Mouse (Mus musculus) liver, adult 2 months (tissue): ENCODE results near the gene Gipc2. TPM values are rescaled to one million over a fixed set of nuclear protein-coding genes. Genes with fewer than 3 reads are reported as not detected.

Experiments
- DNase-seq: peaks from one replicate; pipeline ENCODE4 v3.0.0-alpha.2; 2011; ENCODE audit warnings: low read depth, low spot score; ENCODE audit errors: extremely low read depth
- H3K27ac ChIP-seq: fragments of 200-500 bp; replicated peaks from 2 replicates; pipeline ENCODE4 v1.5.1; 2012; ENCODE audit warnings: low read depth, mild to moderate bottlenecking, control low read depth, inconsistent platforms, low read length; ENCODE audit not compliant: insufficient read depth
- H3K27me3 ChIP-seq: fragments of 200-500 bp; 2 replicates; pipeline ENCODE4 v1.6.1; 2012; ENCODE audit warnings: mild to moderate bottlenecking, moderate library complexity, low read length, inconsistent platforms; ENCODE audit not compliant: control insufficient read depth, insufficient read depth
- H3K36me3 ChIP-seq: fragments of 200-500 bp; 2 replicates; pipeline ENCODE4 v1.6.1; 2012; ENCODE audit warnings: low read length, inconsistent platforms; ENCODE audit not compliant: control insufficient read depth, insufficient read depth
- H3K4me1 ChIP-seq: fragments of 200-500 bp; 2 replicates; pipeline ENCODE4 v1.6.1; 2011; ENCODE audit warnings: low read length; ENCODE audit not compliant: control insufficient read depth, insufficient read depth
- H3K4me3 ChIP-seq: fragments of 200-500 bp; 2 replicates; pipeline ENCODE4 v1.5.1; 2011; ENCODE audit warnings: low read depth, mild to moderate bottlenecking, control low read depth, low read length, moderate library complexity; ENCODE audit not compliant: insufficient read depth
- H3K79me2 ChIP-seq: fragments of 200-500 bp; 2 replicates; pipeline ENCODE4 v1.6.1; 2012; ENCODE audit warnings: inconsistent platforms, mild to moderate bottlenecking, low read length, moderate library complexity; ENCODE audit not compliant: control insufficient read depth, insufficient read depth
- H3K9ac ChIP-seq: fragments of 200-500 bp; 2 replicates; pipeline ENCODE4 v1.6.1; 2012; ENCODE audit warnings: low read depth, mild to moderate bottlenecking, control low read depth, inconsistent platforms, low read length
- CTCF ChIP-seq: fragments of 200-500 bp; IDR thresholded peaks from 2 replicates; pipeline ENCODE4 v1.5.1; 2011; ENCODE audit warnings: low read depth, low read length, control low read depth
- POLR2A ChIP-seq: fragments of 200-500 bp; IDR thresholded peaks from 2 replicates; pipeline ENCODE4 v1.6.1; 2011; ENCODE audit warnings: low read length, control low read depth; ENCODE audit not compliant: insufficient read depth; ENCODE audit errors: extremely low read depth
- WGBS: fragments of 180-500 bp; shearing (Covaris S2); methylation state at CpG from one replicate; pipeline ENCODE4 v1.1.7; 2018; 5-methylcytosine and 5-hydroxymethylcytosine counted together
- polyA plus RNA-seq: library from polyadenylated mRNA; depleted of rRNA; stranded (reverse); fragments of >200 nt; gene quantifications from 2 replicates; pipeline ENCODE4 v1.2.3, GENCODE M21; 2012; rRNA removed
- total RNA-seq: library from RNA; depleted of rRNA; stranded (reverse); fragments of >200 nt; gene quantifications from 2 replicates; pipeline ENCODE4 v1.2.3, GENCODE M21; 2014; rRNA removed

Gipc2 gene
- 0.34 and 0.46 TPM in 2 replicates for total RNA-seq
- polyA plus RNA-seq, result 0.05 and 0.22 TPM in 2 replicates

- H3K79me2 ChIP-seq, result no peaks in the 10 kb centered on the region
- peak within 1 kb of the TSS; percentile 82 for H3K4me3 ChIP-seq
- peaks cover 6% of the 10 kb centered on the region; the same call in 1 of the 2 replicates for H3K27me3 ChIP-seq
- H3K36me3 ChIP-seq, result no peaks in the 10 kb centered on the region
- H3K4me1 ChIP-seq, result peaks cover 8% of the 10 kb centered on the region; the same call in 1 of the 2 replicates
- H3K27ac ChIP-seq, result no peak within 1 kb of the TSS
- peak within 1 kb of the TSS; percentile 74 for H3K9ac ChIP-seq
- TF ChIP-seq CTCF (no peak), POLR2A (no peak)
- no peak for DNase-seq
- WGBS, result 17% methylated on average over 10 of the region's 10 CpGs
Measured at GRCm38 (mm10) chr3:152166099-152166423, at the start of gene Gipc2. TSS of gene Gipc2 (minus strand) at chr3:152166230.

GRCm38 (mm10) chr3:152213416-152213815 lies 47.4 kb upstream of the Gipc2 start:
- TF ChIP-seq POLR2A (no peak), CTCF (no peak)
- H3K79me2 ChIP-seq, result peaks cover 23% of the 10 kb centered on the region
- peaks cover 24% of the 10 kb centered on the region for H3K36me3 ChIP-seq
- peaks cover 17% of the 10 kb centered on the region for H3K4me1 ChIP-seq
- H3K9ac ChIP-seq, result no peak overlapping the region
- H3K27ac ChIP-seq, result no peak overlapping the region
- WGBS, result 35% methylated on average over 3 of the region's 3 CpGs
- no peak overlapping the region for H3K4me3 ChIP-seq
- no peak for DNase-seq
- H3K27me3 ChIP-seq, result no peaks in the 10 kb centered on the region

- Histone ChIP-seq H3K27ac (peak overlapping the region; percentile 10), H3K36me3 (peaks cover 8% of the 10 kb centered on the region)
Measured at GRCm38 (mm10) chr3:152211731-152212279, 45.8 kb upstream of the Gipc2 start.

GRCm38 (mm10) chr3:152210728-152211391 lies 44.8 kb upstream of the Gipc2 start:
- DNase-seq, result peak; percentile 53
- WGBS, result 1% methylated on average over 66 of the region's 68 CpGs
- peak overlapping the region; percentile 99 for H3K9ac ChIP-seq
- H3K36me3 ChIP-seq, result peaks cover 5% of the 10 kb centered on the region; the same call in 1 of the 2 replicates
- TF ChIP-seq CTCF, result no peak
- TF ChIP-seq POLR2A, result no peak
- H3K27ac ChIP-seq, result peak overlapping the region; percentile 92
- H3K79me2 ChIP-seq, result peaks cover 27% of the 10 kb centered on the region
- H3K27me3 ChIP-seq, result no peaks in the 10 kb centered on the region
- peaks cover 17% of the 10 kb centered on the region for H3K4me1 ChIP-seq
- H3K4me3 ChIP-seq, result peak overlapping the region; percentile 89

More at GRCm38 (mm10) chr3:152211731-152212279, 45.8 kb upstream of the Gipc2 start:
- H3K79me2 ChIP-seq, result peaks cover 27% of the 10 kb centered on the region
- H3K4me3 ChIP-seq, result peak overlapping the region; percentile 89
- TF ChIP-seq POLR2A (no peak), CTCF (no peak)
- DNase-seq, result peak; percentile 48
- WGBS, result under 1% methylated on average over 7 of the region's 7 CpGs
- H3K27me3 ChIP-seq, result no peaks in the 10 kb centered on the region
- H3K4me1 ChIP-seq, result peaks cover 17% of the 10 kb centered on the region
- H3K9ac ChIP-seq, result peak overlapping the region; percentile 44

GRCm38 (mm10) chr3:152209967-152210634 lies 44.1 kb upstream of the Gipc2 start, which contains the start of the genes Dnajb4 and Fubp1:
TSS of gene Dnajb4 (minus strand) at chr3:152210302.
TSS of gene Fubp1 (plus strand) at chr3:152210422.
- Histone ChIP-seq H3K9ac (peak within 1 kb of the TSS; percentile 99), H3K79me2 (peaks cover 27% of the 10 kb centered on the region), H3K36me3 (peaks cover 2% of the 10 kb centered on the region; the same call in 1 of the 2 replicates), H3K27me3 (no peaks in the 10 kb centered on the region), H3K4me1 (peaks cover 17% of the 10 kb centered on the region), H3K4me3 (peak within 1 kb of the TSS; percentile 91), H3K27ac (peak within 1 kb of the TSS; percentile 98)
- peak; percentile 92 for DNase-seq
- WGBS, result under 1% methylated on average over 84 of the region's 85 CpGs
- TF ChIP-seq CTCF (no peak), POLR2A (peak; percentile 95)
